Mouse (Mus musculus): ENCODE data around the gene Glrx5. TPM values are rescaled to one million over a fixed set of nuclear protein-coding genes. Genes with fewer than 3 reads are reported as not detected.
A peak's percentile ranks its signal among the peaks of the same experiment; 100 is the strongest.

Glrx5 gene
- polyA plus RNA-seq, 1 experiment = 13.8 TPM

DNA sequence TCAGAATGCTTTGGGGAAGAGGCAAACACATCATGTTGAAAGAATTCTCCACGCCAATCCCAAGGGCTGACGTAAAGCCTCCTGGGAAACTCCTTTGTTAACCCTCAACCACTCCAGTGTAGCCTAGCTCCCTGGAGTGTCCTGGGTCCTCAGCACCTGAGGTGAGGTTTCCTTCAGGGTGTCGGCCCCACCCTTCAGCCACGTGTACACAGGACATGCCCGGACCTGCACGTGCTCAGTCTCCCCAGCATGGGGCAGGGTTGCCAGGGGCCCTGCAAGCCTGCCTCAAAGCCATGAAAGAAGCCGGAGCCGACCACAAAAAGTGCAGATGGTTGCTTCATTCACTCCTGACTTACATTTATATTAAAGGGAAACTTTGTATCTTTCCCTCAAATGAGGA lies 33.3 kb upstream of the Glrx5 start:
- H3K27me3 ChIP-seq (ENCODE audit: control insufficient read depth, insufficient read depth, low read length) = no peaks in the 10 kb centered on the region
- H3K4me3 ChIP-seq (ENCODE audit: control insufficient read depth, low read depth, low read length) = no peak overlapping the region

DNA sequence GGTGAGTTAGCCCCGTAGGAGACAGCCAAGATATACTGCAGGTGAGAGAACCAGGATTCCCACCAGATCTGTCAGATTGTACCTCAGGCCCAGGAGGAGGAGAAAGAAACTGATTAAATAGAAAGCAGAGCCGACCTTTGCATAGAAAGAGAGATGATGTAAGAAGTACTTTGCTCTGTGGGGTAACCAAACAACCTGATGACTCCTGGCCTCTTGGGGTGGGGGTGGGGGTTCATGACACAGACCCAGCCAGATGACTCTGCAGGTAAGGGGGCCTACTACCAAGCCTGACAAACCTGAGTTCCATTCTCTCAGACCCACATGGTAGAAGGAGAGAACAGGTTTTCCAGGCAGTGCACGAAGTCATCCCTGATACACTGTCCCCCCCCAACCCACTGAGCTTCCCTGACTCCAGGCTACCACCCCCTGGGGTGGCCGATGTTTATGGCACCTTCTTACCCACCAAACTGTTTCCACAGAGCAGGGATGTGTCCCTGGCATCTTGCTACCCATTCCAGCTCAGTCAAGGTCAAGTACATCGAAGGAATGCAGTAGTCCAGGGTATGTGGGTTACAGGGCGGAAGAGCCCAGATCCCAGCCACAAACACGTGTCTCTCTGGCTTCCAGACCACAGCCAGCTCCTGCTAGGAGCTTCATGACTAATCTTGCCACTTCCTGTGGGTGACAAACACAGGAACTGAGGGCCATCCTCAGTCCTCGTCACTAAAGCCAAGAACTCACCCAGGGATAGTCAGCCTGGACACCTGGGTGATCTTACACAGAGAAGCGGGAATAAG lies 31.8 kb upstream of the Glrx5 start:
- H3K4me3 ChIP-seq (ENCODE audit: control insufficient read depth, low read depth, low read length) = no peak overlapping the region
- TF ChIP-seq POLR2A (IDR thresholded peaks at IDR 0.05; ENCODE audit: control insufficient read depth, low read depth, low read length) = no peak
- TF ChIP-seq CTCF (IDR thresholded peaks at IDR 0.05; ENCODE audit: control insufficient read depth, insufficient read depth, insufficient replicate concordance, low read depth, low read length) = no peak
- H3K27ac ChIP-seq (ENCODE audit: control insufficient read depth, insufficient read depth, low read depth, low read length) = no peak overlapping the region
- H3K36me3 ChIP-seq (ENCODE audit: control insufficient read depth, insufficient read depth, low read length) = no peaks in the 10 kb centered on the region
- no peaks in the 10 kb centered on the region for H3K27me3 ChIP-seq (ENCODE audit: control insufficient read depth, insufficient read depth, low read length)
- H3K4me1 ChIP-seq (ENCODE audit: control insufficient read depth, insufficient read depth, low read length) = peaks cover 14% of the 10 kb centered on the region

More for the DNA sequence above, 33.3 kb upstream of the Glrx5 start:
- peaks cover 15% of the 10 kb centered on the region for H3K4me1 ChIP-seq (ENCODE audit: control insufficient read depth, insufficient read depth, low read length)
- no peak overlapping the region for H3K27ac ChIP-seq (ENCODE audit: control insufficient read depth, insufficient read depth, low read depth, low read length)
- TF ChIP-seq CTCF (IDR thresholded peaks at IDR 0.05; ENCODE audit: control insufficient read depth, insufficient read depth, insufficient replicate concordance, low read depth, low read length) (no peak), POLR2A (IDR thresholded peaks at IDR 0.05; ENCODE audit: control insufficient read depth, low read depth, low read length) (no peak)
- no peaks in the 10 kb centered on the region for H3K36me3 ChIP-seq (ENCODE audit: control insufficient read depth, insufficient read depth, low read length)

DNA sequence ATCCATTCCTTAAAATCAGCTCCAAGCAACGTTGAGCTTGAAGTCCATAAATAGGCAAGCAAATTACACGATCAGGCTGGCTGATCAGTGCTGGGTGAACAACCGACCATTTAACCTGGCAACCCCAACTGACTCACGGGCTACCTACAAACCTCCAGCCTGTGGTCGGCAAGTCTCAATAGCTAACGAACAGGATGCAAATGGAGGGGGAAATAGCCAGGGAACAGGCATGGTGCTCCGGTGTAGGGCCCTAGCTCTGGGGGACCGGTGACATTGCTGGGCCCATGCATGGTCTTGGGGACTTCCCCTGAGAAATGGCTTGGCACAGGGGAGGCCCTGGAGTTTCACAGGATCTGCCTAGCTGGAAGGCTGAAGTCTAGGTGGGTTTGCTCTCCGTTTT lies 31.2 kb upstream of the Glrx5 start:
- Histone ChIP-seq H3K27me3 (ENCODE audit: control insufficient read depth, insufficient read depth, low read length) (no peaks in the 10 kb centered on the region), H3K27ac (ENCODE audit: control insufficient read depth, insufficient read depth, low read depth, low read length) (no peak overlapping the region), H3K36me3 (ENCODE audit: control insufficient read depth, insufficient read depth, low read length) (no peaks in the 10 kb centered on the region), H3K4me3 (ENCODE audit: control insufficient read depth, low read depth, low read length) (no peak overlapping the region), H3K4me1 (ENCODE audit: control insufficient read depth, insufficient read depth, low read length) (peaks cover 14% of the 10 kb centered on the region)
- TF ChIP-seq CTCF (IDR thresholded peaks at IDR 0.05; ENCODE audit: control insufficient read depth, insufficient read depth, insufficient replicate concordance, low read depth, low read length) (no peak), POLR2A (IDR thresholded peaks at IDR 0.05; ENCODE audit: control insufficient read depth, low read depth, low read length) (no peak)

DNA sequence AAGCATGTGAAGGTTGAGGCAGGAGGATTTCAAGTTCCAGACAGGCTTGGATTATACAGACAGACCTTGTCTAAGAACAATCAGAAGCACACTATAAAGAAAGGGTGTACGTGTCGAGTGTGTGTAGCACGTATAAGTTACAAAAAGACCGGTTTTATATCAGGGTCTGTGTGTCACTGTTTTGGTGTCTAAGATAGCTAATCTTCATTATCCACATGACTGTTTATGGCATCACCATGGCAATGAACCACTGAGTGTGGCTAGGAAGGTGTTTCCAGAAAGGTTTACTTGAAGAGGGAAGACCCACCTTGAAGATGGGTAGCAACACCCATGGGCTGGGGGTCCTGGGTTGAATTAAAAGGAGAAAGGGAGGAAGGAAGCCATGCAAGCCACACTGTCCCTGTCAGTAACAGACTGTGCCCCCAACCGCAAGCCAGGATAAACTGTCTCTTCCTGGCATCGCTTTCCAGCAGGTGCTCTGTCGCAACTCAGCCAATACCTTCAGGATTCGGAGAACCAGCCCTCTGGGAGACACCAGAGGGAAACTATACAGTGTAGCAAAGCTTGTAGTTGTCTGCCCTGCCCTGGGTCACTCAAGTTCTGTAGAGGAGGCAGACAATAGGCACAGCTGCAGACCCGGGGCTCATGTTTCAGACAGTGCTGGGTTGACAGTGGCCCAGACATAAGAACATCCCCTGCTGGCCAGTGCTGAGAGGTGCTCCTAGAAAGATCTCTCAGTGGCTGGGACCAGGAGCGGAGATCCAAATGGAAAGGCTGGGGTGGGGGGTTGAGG lies 30.0 kb upstream of the Glrx5 start:
- H3K4me1 ChIP-seq (ENCODE audit: control insufficient read depth, insufficient read depth, low read length) = peaks cover 14% of the 10 kb centered on the region
- no peaks in the 10 kb centered on the region for H3K36me3 ChIP-seq (ENCODE audit: control insufficient read depth, insufficient read depth, low read length)
- no peak for TF ChIP-seq POLR2A (IDR thresholded peaks at IDR 0.05; ENCODE audit: control insufficient read depth, low read depth, low read length)
- H3K4me3 ChIP-seq (ENCODE audit: control insufficient read depth, low read depth, low read length) = peak overlapping the region; percentile 32
- H3K27me3 ChIP-seq (ENCODE audit: control insufficient read depth, insufficient read depth, low read length) = no peaks in the 10 kb centered on the region
- no peak overlapping the region for H3K27ac ChIP-seq (ENCODE audit: control insufficient read depth, insufficient read depth, low read depth, low read length)

DNA sequence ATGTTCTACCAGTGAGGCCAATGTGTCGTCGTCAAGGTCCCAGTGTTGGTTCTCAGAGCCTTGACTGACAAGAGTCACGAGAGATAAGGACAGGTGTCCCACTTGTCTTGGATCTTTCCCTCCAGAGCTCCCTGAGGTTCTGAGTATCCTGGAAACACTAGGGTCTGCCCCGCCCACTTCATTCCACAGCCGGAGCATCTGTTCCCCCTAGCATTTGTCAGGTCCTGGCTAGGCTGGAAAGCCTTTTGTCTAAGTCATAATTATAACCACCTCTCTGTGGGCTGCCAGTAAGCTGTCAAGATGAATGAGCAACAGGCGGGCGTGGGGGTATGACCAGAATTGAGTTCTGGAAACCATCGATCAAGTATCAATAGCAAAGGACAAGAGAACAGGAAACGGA lies 29.3 kb upstream of the Glrx5 start:
- H3K27ac ChIP-seq (ENCODE audit: control insufficient read depth, insufficient read depth, low read depth, low read length) = no peak overlapping the region

DNA sequence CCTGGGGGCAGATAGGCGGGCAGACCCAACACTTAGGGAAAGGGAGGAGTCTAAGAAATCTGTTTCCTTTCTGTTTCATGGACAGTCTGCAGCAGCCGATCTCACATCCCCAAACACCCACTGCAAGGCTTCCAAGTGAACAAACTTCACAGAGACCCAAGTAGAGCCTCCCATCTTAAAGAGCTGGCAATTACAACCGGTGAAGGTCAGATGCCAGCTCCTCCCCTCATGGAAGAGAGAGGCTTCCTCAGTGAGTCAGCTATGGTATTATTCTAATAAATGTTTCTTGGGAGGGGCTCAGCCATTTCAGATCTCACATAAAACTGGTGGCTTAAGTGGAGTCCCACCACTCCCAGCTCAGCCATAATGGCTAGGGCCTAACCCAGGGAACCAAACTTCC lies 28.8 kb upstream of the Glrx5 start:
- no peaks in the 10 kb centered on the region for H3K36me3 ChIP-seq (ENCODE audit: control insufficient read depth, insufficient read depth, low read length)
- H3K4me3 ChIP-seq (ENCODE audit: control insufficient read depth, low read depth, low read length) = peak overlapping the region; percentile 32
- H3K4me1 ChIP-seq (ENCODE audit: control insufficient read depth, insufficient read depth, low read length) = peaks cover 16% of the 10 kb centered on the region
- no peak overlapping the region for H3K27ac ChIP-seq (ENCODE audit: control insufficient read depth, insufficient read depth, low read depth, low read length)
- H3K27me3 ChIP-seq (ENCODE audit: control insufficient read depth, insufficient read depth, low read length) = no peaks in the 10 kb centered on the region
- no peak for TF ChIP-seq CTCF (IDR thresholded peaks at IDR 0.05; ENCODE audit: control insufficient read depth, insufficient read depth, insufficient replicate concordance, low read depth, low read length)
- no peak for TF ChIP-seq POLR2A (IDR thresholded peaks at IDR 0.05; ENCODE audit: control insufficient read depth, low read depth, low read length)

More for the DNA sequence above, 29.3 kb upstream of the Glrx5 start:
- Histone ChIP-seq H3K4me3 (ENCODE audit: control insufficient read depth, low read depth, low read length) (peak overlapping the region; percentile 32), H3K27me3 (ENCODE audit: control insufficient read depth, insufficient read depth, low read length) (no peaks in the 10 kb centered on the region), H3K4me1 (ENCODE audit: control insufficient read depth, insufficient read depth, low read length) (peaks cover 14% of the 10 kb centered on the region), H3K36me3 (ENCODE audit: control insufficient read depth, insufficient read depth, low read length) (no peaks in the 10 kb centered on the region)
- no peak for TF ChIP-seq CTCF (IDR thresholded peaks at IDR 0.05; ENCODE audit: control insufficient read depth, insufficient read depth, insufficient replicate concordance, low read depth, low read length)
- no peak for TF ChIP-seq POLR2A (IDR thresholded peaks at IDR 0.05; ENCODE audit: control insufficient read depth, low read depth, low read length)

DNA sequence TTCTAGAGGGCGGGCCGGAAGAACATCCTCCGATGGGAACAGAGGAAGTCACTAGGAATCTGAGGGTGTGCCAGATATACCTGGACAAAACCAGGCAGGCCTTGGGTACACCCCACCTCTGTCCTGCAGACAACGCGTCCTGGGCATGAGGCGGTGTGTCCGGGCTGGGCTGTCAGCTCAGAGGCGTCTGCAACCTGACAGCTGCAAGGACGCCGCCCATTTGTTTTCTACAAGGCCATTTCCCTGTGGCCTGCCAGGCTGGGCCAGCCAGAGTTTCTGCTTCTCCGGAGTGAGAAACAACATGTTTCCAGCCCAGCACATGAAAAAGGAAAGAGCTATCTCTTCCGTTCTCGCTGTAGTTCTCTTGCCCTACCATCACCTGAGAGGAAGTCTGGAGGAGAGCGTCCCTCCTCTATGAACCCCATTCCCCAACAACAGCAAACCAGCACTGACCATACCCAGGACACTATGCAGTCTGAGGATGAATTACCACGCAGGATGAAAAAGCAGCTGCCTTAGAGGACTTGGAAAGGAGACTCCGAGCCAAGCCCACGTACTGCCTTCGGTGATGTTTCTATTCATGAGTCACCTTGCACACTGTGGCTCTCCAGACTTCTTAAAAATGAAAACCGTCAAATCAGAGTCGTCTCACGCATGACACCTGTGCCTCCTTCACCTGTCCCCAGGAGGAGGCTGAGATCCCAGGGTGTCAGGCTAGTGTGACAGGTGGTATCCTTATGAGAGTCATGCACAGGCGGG lies 27.4 kb upstream of the Glrx5 start:
- Histone ChIP-seq H3K27me3 (ENCODE audit: control insufficient read depth, insufficient read depth, low read length) (no peaks in the 10 kb centered on the region), H3K36me3 (ENCODE audit: control insufficient read depth, insufficient read depth, low read length) (no peaks in the 10 kb centered on the region), H3K27ac (ENCODE audit: control insufficient read depth, insufficient read depth, low read depth, low read length) (peak overlapping the region; percentile 41), H3K4me3 (ENCODE audit: control insufficient read depth, low read depth, low read length) (peak overlapping the region; percentile 71), H3K4me1 (ENCODE audit: control insufficient read depth, insufficient read depth, low read length) (peaks cover 26% of the 10 kb centered on the region)
- TF ChIP-seq POLR2A (IDR thresholded peaks at IDR 0.05; ENCODE audit: control insufficient read depth, low read depth, low read length) (no peak; the same call in 1 of the 2 replicates), CTCF (IDR thresholded peaks at IDR 0.05; ENCODE audit: control insufficient read depth, insufficient read depth, insufficient replicate concordance, low read depth, low read length) (no peak)

Data from testis, adult 2 months (tissue).